Mouse (Mus musculus) CD4-positive, CD25-positive, alpha-beta regulatory T cell, adult 2 months (primary cell): ENCODE measurements around the gene Ccdc149.

Experiments
- DNase-seq: peaks from one replicate; pipeline ENCODE4 v3.0.0-alpha.2; 2012; ENCODE audit warnings: low read depth, low spot score

Gene Ccdc149

GRCm38 (mm10) chr5:52470991-52471801 lies at the start of gene Ccdc149:
Gene Ccdc149, minus strand, starts transcription at chr5:52471521.
- peak; percentile 1 for DNase-seq

- DNase-seq: no peak
Observed at GRCm38 (mm10) chr5:52519921-52520320, 48.6 kb upstream of the Ccdc149 start.

GRCm38 (mm10) chr5:52516072-52516476 lies 44.8 kb upstream of the Ccdc149 start:
- DNase-seq: no peak

- DNase-seq: peak; percentile 68
Observed at GRCm38 (mm10) chr5:52515246-52516021, 44.1 kb upstream of the Ccdc149 start.

- DNase-seq: no peak
Observed at GRCm38 (mm10) chr5:52511089-52511488, 39.8 kb upstream of the Ccdc149 start.

- no peak for DNase-seq
Observed at GRCm38 (mm10) chr5:52509416-52509815, 38.1 kb upstream of the Ccdc149 start.

- no peak for DNase-seq
Observed at GRCm38 (mm10) chr5:52504666-52505065, 33.3 kb upstream of the Ccdc149 start.

- DNase-seq: no peak
Observed at GRCm38 (mm10) chr5:52504148-52504547, 32.8 kb upstream of the Ccdc149 start.

GRCm38 (mm10) chr5:52495671-52496070 lies 24.4 kb upstream of the Ccdc149 start:
- DNase-seq: no peak

GRCm38 (mm10) chr5:52491496-52491895 lies 20.2 kb upstream of the Ccdc149 start:
- no peak for DNase-seq

GRCm38 (mm10) chr5:52487559-52488430 lies 16.5 kb upstream of the Ccdc149 start:
- DNase-seq: no peak

- DNase-seq: no peak
Observed at GRCm38 (mm10) chr5:52476826-52477225, 5.5 kb upstream of the Ccdc149 start.

GRCm38 (mm10) chr5:52476292-52476701 lies 5.0 kb upstream of the Ccdc149 start:
- peak; percentile 1 for DNase-seq

GRCm38 (mm10) chr5:52473988-52474387 lies 2.7 kb upstream of the Ccdc149 start:
- DNase-seq: no peak

GRCm38 (mm10) chr5:52470551-52470950 lies 770 bp downstream of the Ccdc149 start:
- DNase-seq: no peak

- DNase-seq: no peak
Observed at GRCm38 (mm10) chr5:52467841-52468240, 3.5 kb downstream of the Ccdc149 start.

GRCm38 (mm10) chr5:52462447-52462846 lies 8.9 kb downstream of the Ccdc149 start:
- DNase-seq: no peak

- no peak for DNase-seq
Observed at GRCm38 (mm10) chr5:52461434-52462124, 9.7 kb downstream of the Ccdc149 start.

- no peak for DNase-seq
Observed at GRCm38 (mm10) chr5:52459308-52459707, 12.0 kb downstream of the Ccdc149 start.

- DNase-seq: no peak
Observed at GRCm38 (mm10) chr5:52457154-52457553, 14.2 kb downstream of the Ccdc149 start.

- no peak for DNase-seq
Observed at GRCm38 (mm10) chr5:52450821-52451220, 20.5 kb downstream of the Ccdc149 start.
